Mouse (Mus musculus): ENCODE data around the gene Tal1.

Gene Tal1

GRCm38 (mm10) chr4:115056371-115056920, at the start of gene Tal1:
Gene Tal1, plus strand, starts transcription at chr4:115056426.
- DNase-seq (ENCODE audit: low spot score) = no peak

GRCm38 (mm10) chr4:115014276-115014675, 42.0 kb upstream of the Tal1 start:
- no peak for DNase-seq (ENCODE audit: low spot score)

DNA sequence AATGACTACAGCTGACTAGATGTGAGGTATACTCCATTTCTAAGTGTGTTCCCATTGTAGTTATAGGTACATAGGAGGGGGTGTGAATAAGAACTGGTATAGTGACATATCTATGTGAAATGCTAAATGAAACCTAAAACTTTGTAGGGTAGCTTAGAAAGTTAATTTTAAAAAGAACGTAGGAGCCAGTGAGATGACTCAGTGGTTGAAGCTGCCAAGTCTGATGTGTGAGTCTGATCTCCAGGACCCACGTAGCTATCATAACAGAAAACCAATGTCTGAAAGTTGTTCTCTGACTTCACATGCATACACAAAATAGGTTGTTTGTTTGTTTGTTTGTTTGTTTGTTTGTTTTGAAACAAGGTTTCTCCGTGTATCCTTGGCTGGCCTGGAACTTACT, 36.2 kb upstream of the Tal1 start:
- DNase-seq (ENCODE audit: low spot score) = no peak

DNA sequence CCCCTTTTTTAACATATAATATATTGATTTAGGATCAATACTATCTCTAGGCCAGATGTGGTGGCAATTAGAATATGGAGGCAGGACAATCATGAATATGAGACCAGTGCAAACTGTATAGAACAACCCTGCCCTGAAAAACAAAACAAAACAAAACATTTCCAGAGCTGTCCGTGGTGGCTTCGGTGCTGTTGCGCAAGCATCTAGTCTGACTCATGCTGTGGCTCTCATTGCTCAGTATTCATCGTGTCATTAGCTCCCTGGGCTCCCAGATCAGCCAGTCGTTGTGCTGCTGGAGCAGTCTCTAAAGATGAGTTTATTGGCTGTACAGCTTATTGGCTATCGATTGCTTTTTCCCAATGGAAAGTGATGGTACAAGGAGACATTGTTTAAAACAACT, 21.2 kb upstream of the Tal1 start:
- no peak for DNase-seq (ENCODE audit: low spot score)

DNA sequence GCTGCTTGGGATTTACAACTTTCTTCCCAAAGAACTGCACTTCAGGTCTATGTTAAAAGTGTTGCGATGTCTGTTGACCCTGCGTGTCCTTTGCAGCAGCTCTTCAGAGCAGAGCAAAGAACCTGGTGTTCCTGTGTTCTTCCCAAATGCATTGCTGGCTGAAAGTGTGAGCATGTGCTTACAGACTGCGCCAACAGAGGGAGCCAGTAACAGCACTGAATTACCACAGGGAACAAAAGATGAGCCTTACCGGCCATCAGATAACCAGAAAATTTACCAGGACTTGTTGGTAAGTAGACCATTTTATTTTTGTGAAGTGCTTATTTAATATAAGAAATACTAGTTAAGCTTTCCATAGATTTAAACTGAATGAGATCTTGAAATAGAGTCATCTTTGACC, 18.0 kb upstream of the Tal1 start:
- no peak for DNase-seq (ENCODE audit: low spot score)

- no peak for DNase-seq (ENCODE audit: low spot score)
Measured at GRCm38 (mm10) chr4:115045621-115046020, 10.6 kb upstream of the Tal1 start.

DNA sequence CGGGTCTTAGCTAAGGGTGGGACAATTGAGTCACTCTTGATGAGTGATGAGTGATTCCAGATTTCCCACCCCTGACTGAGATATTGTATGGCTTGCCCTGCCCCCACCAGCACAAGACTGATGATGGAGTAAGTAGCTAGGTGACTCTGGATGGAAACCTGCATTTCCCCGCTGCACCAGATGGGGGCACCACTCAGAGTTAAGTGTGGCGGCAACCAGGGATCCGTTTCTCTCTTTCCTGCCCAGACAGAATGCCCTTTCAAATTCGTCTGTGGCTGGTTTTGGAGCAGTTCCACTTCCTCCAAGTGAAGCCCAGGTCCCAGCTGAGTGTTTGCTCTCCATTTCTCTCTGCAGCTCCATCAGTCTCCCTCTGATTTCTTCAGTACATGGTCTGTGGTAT, 8.5 kb upstream of the Tal1 start:
- no peak for DNase-seq (ENCODE audit: low spot score)

DNA sequence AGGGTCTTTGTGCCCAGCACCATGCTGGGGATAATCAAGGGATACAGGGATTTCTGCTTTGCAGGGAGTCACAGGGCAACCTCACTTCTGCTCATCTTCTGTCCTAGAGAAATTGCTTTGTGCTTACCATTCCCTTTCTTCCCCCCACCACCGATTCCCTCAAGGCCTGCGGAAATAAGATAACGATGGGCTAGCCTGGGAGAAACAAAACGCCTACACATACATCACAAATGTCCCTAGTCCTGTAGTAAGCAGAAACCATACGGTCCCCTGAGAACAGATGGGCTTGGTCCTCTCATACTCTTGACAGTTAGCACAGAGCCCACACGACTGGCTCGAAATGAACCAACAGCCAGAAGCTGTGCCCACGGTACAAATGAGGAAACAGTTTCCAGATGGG, 8.0 kb upstream of the Tal1 start:
- no peak for DNase-seq (ENCODE audit: low spot score)

GRCm38 (mm10) chr4:115051245-115051644, 5.0 kb upstream of the Tal1 start:
- DNase-seq (ENCODE audit: low spot score) = no peak

GRCm38 (mm10) chr4:115052343-115053005, 3.8 kb upstream of the Tal1 start:
- no peak for DNase-seq (ENCODE audit: low spot score)

DNA sequence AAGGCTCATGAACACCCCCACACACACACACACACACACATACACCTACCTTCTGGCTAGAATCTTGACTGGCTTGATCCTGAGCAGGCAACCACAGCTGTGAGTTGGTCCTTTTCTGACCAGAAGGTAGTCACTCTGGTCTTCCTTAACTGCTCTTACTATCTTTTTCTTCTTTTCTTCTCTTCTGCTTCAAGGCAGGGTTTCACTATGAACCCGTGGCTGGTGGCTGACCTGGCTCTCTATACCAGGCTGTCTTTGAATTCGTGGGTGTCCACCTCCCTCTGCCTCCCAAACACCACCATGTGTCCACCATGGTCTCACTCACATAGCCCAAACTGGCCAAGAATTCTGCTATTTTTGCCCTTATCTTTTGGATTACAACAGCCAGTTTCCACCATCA, 1.2 kb upstream of the Tal1 start:
- no peak for DNase-seq (ENCODE audit: low spot score)

DNA sequence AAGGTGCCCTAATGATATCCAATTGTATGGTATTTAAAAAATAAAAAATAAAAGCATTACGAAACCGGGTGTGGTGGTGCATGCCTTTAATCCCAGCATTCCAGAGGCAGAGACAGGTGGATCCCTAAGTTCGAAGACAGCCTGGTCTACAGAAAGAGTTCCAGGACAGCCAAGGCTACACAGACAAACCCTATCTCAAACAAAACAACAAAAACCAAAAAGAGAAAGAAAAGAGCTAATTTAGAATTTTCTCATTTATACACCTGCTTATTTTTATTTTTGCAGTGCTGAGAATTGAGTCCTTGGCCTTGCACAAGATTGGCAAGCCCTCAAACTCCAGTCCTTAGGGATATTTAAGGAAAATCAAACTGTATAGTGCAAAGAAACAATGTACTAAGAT, 535 bp upstream of the Tal1 start:
- DNase-seq (ENCODE audit: low spot score) = no peak

- DNase-seq (ENCODE audit: low spot score) = no peak
Measured at GRCm38 (mm10) chr4:115056921-115057673, 871 bp downstream of the Tal1 start.

- no peak for DNase-seq (ENCODE audit: low spot score)
Measured at GRCm38 (mm10) chr4:115057674-115058316, 1.6 kb downstream of the Tal1 start.

DNA sequence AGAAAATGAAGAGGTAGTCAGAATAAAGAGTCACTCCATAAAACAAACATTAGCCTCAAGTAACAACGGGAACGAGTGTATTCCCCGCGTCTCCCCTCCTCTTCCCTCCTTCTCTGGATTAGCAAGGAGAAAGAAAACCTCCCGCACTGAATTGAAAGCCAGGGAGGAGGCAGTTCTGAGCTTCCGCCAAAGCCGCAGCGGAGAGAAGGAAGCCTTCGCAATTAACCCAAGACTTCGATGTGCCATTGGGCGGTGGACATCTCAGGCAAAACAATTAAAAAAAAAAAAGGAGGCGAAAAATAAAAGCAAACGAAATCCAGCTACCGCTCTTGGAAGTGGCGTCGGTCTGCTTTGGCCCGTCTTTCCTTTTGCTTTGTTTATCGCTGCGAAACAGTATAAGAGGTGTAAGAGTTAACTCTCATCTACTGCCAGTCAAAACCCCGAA, 2.1 kb downstream of the Tal1 start:
- no peak for DNase-seq (ENCODE audit: low spot score)

- DNase-seq (ENCODE audit: low spot score) = no peak
Measured at GRCm38 (mm10) chr4:115058871-115059590, 2.8 kb downstream of the Tal1 start.

GRCm38 (mm10) chr4:115059871-115060270, 3.6 kb downstream of the Tal1 start:
- no peak for DNase-seq (ENCODE audit: low spot score)

DNA sequence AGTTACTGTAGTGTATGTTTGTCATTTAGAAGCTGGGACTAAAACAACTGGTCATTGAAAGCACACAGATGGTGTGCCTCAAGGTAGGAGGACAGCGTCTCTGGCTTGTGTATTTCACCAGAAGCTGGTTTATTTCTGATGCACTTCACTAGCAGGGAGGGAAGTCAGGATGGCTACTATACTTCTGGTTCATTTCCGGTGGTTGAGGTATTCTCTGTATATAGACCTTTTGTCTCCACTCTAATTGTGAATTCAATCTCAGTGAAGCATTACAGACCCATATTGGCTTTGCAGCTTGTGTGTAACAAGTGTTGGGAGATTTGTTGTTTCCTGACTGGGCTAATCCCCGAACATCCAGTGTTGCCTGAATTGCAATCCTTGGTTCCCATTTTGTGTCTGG, 4.5 kb downstream of the Tal1 start:
- no peak for DNase-seq (ENCODE audit: low spot score)

GRCm38 (mm10) chr4:115062540-115062874, 6.3 kb downstream of the Tal1 start:
- DNase-seq (ENCODE audit: low spot score) = no peak

DNA sequence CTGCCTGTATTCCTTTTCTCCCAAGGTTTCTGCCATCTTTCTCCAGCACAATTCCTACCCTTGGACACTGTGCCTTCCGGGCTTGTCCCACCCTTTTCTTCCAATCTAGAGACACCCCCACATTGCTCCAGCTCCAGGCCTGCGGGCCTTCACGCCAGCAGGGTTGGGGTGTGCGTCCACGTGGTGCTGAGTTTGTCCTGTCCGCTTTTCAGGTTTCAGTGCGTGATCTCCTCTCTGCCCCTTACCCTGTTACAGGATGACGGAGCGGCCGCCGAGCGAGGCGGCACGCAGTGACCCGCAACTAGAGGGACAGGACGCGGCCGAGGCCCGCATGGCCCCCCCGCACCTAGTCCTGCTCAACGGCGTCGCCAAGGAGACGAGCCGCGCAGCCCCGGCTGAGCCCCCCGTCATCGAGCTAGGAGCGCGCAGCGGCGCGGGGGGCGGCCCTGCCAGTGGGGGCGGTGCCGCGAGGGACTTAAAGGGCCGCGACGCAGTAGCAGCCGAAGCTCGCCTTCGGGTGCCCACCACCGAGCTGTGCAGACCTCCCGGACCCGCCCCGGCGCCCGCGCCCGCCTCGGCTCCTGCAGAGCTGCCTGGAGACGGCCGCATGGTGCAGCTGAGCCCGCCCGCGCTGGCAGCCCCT, 6.8 kb downstream of the Tal1 start:
- no peak for DNase-seq (ENCODE audit: low spot score)

DNA sequence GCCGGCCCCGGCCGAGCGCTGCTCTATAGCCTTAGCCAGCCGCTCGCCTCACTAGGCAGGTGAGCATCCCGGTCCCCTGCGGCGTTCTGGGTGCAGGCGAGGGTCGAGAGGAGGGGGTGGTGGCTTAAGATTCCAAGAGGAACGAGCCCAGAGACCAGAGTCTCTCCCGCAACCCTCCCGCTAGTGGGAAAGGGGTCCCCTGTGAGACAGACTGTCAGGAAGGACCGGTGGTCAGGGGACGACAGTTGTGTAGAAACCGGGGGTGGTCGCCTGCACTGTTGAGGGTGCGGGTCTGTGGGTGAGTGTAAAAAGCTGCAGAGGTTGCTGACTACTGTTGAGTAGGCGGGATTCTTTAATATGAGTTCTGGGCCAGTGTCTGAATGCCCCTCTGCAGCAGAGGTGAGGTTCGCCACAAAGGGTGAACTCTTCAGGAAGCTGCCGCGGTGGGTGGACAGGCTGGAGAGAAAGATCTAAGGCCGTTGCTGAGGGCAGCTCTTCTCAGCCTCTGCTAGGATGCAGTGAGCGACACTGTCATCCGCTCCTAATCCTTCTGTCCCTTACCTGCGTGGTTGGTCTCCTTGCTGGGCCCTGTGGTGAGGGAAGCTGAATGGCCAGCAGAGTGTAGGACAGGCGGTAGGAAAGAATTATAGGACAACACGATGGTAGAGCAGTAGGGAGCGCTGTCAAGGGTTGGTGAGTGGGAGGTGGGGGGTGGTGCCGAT, 7.5 kb downstream of the Tal1 start:
- DNase-seq (ENCODE audit: low spot score) = no peak
